Mouse (Mus musculus): Measurements from ENCODE around the gene Vegfa. TPM values are rescaled to one million over a fixed set of nuclear protein-coding genes. Genes with fewer than 3 reads are reported as not detected.

The Vegfa gene
- total RNA-seq, 2 experiments from 2014 or later = 257 to 275 TPM

GRCm38 (mm10) chr17:45969596-45969995, 62.6 kb downstream of the Vegfa start:
- intact Hi-C loops (cut with DNase I) = no loop called here
- no peak for DNase-seq (ENCODE audit: low spot score)

GRCm38 (mm10) chr17:45968341-45968740, 63.8 kb downstream of the Vegfa start:
- intact Hi-C loops (cut with DNase I) = no loop called here
- no peak for DNase-seq (ENCODE audit: low spot score)

Other genes starting within 250 kb of the Vegfa start
- 100 to 1,000 TPM; 121 to 134 TPM for gene Mrps18a, start 78.6 kb upstream of the Vegfa start, total RNA-seq (2021)
- 1 to 10 TPM; 1.1 to 1.2 TPM for gene Rsph9, start 111.8 kb upstream of the Vegfa start, total RNA-seq (2021)
- 10 to 100 TPM; 17.2 to 22.4 TPM for gene Mad2l1bp, start 121.2 kb upstream of the Vegfa start, total RNA-seq (2021)
- gene Gtpbp2, start 128.7 kb upstream of the Vegfa start, total RNA-seq (2021) = 10 to 100 TPM; 67.5 to 70.6 TPM
- gene Polh, start 170.3 kb upstream of the Vegfa start, total RNA-seq (2021) = 1 to 10 TPM; 8.6 to 9.4 TPM
- gene Xpo5, start 170.4 kb upstream of the Vegfa start, total RNA-seq (2021) = 10 to 100 TPM; 19.6 to 21.3 TPM
- gene Polr1c, start 215.7 kb upstream of the Vegfa start, total RNA-seq (2021) = 10 to 100 TPM; 20.9 to 26.1 TPM
- gene Yipf3, start 215.7 kb upstream of the Vegfa start, total RNA-seq (2021) = 10 to 100 TPM; 81.8 to 82.6 TPM
- under 1 TPM; 0.20 to 0.26 TPM for gene Lrrc73, start 221.2 kb upstream of the Vegfa start, total RNA-seq (2021)

Measured in heart, postnatal 25 days (tissue).